Mouse (Mus musculus) G1E (cell line): Measurements from ENCODE around the gene Stox1. TPM values are rescaled to one million over a fixed set of nuclear protein-coding genes. Genes with fewer than 3 reads are reported as not detected.

Experiments
- ATAC-seq: 2 replicates; pipeline ENCODE4 v1.8.0; 2016; ENCODE audit warnings: mild to moderate bottlenecking; ENCODE audit not compliant: insufficient number of reproducible peaks, poor library complexity, low FRiP score, severe bottlenecking; ENCODE audit errors: extremely low read depth
- DNase-seq: peaks from one replicate; pipeline ENCODE4 v3.0.0; 2012; ENCODE audit warnings: low spot score
- H3K27me3 ChIP-seq: 2 replicates; pipeline ENCODE4 v1.6.1; 2012; ENCODE audit warnings: mild to moderate bottlenecking, low read length, inconsistent platforms; ENCODE audit not compliant: insufficient read depth
- H3K36me3 ChIP-seq: replicated peaks from 2 replicates; pipeline ENCODE3; 2012; ENCODE audit warnings: mild to moderate bottlenecking, inconsistent platforms
- H3K4me1 ChIP-seq: 2 replicates; pipeline ENCODE4 v1.6.1; 2012; ENCODE audit warnings: low read depth, low read length, inconsistent platforms, mixed read lengths; ENCODE audit not compliant: insufficient read depth
- H3K4me3 ChIP-seq: 2 replicates; pipeline ENCODE4 v1.5.1; 2012; ENCODE audit warnings: low read depth, mild to moderate bottlenecking, inconsistent platforms, low read length, moderate library complexity, mixed read lengths
- H3K9me3 ChIP-seq: replicated peaks from 2 replicates; pipeline ENCODE4 v1.6.1; 2012; ENCODE audit warnings: inconsistent platforms
- CTCF ChIP-seq: IDR thresholded peaks from 2 replicates; pipeline ENCODE4 v1.5.1; 2012; ENCODE audit warnings: low read depth, low read length, inconsistent platforms, mixed read lengths
- GATA1 ChIP-seq: IDR thresholded peaks from 2 replicates; pipeline ENCODE4 v1.6.1; 2012; ENCODE audit warnings: borderline replicate concordance, low read length, inconsistent platforms, mixed read lengths
- GATA2 ChIP-seq: IDR thresholded peaks from 2 replicates; pipeline ENCODE4 v1.6.1; 2012; ENCODE audit warnings: low read depth, low read length, inconsistent platforms, borderline replicate concordance
- POLR2AphosphoS5 ChIP-seq: IDR thresholded peaks from 2 replicates; pipeline ENCODE4 v1.6.1; 2012; ENCODE audit warnings: low read depth, low read length, inconsistent platforms; ENCODE audit not compliant: insufficient replicate concordance
- TAL1 ChIP-seq: conservative IDR thresholded peaks from 2 replicates; pipeline ENCODE4 v1.6.1; 2012; ENCODE audit warnings: low read depth, low read length, inconsistent platforms, mixed read lengths
- polyA plus RNA-seq: library from polyadenylated mRNA; stranded (reverse); fragments of >175 nt; gene quantifications from 2 replicates; pipeline ENCODE4 v1.2.3, GENCODE M21; 2012
- total RNA-seq, 2 experiments: library from RNA; stranded (forward) in 1 of 2; stranded (reverse) in 1 of 2; fragments of 200-1000 nt in 1 of 2; fragments of >200 nt in 1 of 2; fragmentation: Nextera tagmentation in 1 of 2; gene quantifications; 2 replicates each; pipeline ENCODE4 v1.2.3; 2014 to 2017

Gene Stox1
- total and polyA plus RNA-seq, 3 experiments = 0.16 TPM; not detected in 2

- DNase-seq = no peak
- ATAC-seq = no peak
- no peaks in the 10 kb centered on the region for H3K9me3 ChIP-seq
- H3K36me3 ChIP-seq = no peaks in the 10 kb centered on the region
- H3K4me3 ChIP-seq = no peak overlapping the region
- TF ChIP-seq GATA1 (no peak), GATA2 (no peak), TAL1 (no peak), POLR2AphosphoS5 (no peak), CTCF (no peak)
- no peaks in the 10 kb centered on the region for H3K4me1 ChIP-seq
- H3K27me3 ChIP-seq = peaks cover 6% of the 10 kb centered on the region; the same call in 1 of the 2 replicates
Measured at GRCm38 (mm10) chr10:62692244-62692643, 33.7 kb downstream of the Stox1 start.

DNA sequence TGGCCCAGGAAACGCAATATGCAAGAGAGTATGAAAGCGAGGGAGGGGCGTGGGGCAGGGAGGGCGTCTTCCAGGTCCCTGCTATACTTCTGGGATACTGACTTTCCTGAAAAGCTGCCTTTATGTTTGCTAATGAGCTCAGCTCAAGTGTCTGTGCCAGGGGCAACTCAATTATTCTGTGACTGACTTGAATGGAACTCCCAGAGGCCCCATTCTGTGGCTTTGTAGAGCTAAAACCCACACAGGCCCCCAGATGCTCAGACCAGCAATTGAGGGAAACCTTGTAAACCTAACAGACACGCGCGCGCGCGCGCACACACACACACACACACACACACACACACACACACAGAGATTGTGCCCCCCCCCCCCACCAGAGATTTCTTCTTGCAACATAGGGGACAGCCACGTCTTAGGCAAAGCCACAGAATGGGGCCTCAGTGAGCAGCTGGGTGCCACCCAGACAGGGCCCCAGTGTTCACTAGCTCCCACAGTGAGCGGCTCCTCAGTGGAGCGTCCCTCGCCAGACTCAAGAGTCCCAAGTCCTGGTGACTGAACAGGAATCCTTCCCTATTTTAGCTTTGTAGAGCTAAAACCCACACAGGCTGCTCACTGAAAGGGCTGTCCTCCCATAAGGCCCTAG is 38.8 kb downstream of the Stox1 start:
- Histone ChIP-seq H3K4me1 (no peaks in the 10 kb centered on the region), H3K27me3 (peaks cover 7% of the 10 kb centered on the region), H3K4me3 (no peak overlapping the region), H3K36me3 (no peaks in the 10 kb centered on the region), H3K9me3 (no peaks in the 10 kb centered on the region)
- DNase-seq (no peak), ATAC-seq (no peak)
- TF ChIP-seq CTCF = no peak
- no peak for TF ChIP-seq GATA1
- no peak for TF ChIP-seq GATA2
- TF ChIP-seq TAL1 = no peak
- no peak for TF ChIP-seq POLR2AphosphoS5

DNA sequence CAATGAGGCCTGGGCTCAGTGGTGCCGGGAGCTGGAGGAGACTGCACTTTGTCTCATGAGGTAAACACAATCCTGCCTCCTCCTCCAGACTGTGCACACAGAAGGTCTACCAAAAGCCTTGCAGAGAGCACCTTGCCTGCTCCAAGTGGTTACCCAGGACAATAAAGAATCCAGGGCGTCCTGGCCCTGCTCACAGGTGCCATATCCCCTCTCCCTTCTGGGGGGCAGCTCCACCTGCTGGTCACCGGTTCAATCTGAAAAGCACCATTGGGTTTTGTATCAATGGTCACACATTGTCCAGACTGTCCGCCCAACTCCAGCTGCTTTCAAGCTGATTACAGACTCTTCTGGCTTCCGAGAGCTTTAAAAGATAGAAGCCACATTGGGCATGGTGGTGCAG is 42.9 kb downstream of the Stox1 start:
- DNase-seq (no peak), ATAC-seq (no peak)
- peaks cover 8% of the 10 kb centered on the region for H3K27me3 ChIP-seq

DNA sequence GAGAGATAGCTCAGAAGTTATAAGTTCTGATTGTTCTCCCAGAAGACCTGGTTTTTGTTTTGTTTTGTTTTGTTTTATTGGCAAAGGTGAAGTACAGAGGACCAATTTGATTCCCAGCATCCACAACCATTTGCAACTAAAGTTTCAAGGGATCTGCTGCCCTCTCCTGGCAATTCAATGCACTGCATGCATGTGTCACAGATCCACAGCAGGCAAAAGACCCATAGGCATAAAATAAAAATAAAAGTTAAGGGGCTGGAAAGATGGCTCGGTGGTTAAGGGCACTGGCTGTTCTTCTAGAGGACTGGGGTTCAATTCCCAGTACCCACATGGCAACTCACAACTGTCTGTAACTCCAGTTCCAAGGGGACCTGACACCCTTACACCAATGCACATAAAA is 46.1 kb downstream of the Stox1 start:
- Histone ChIP-seq H3K36me3 (no peaks in the 10 kb centered on the region), H3K4me1 (no peaks in the 10 kb centered on the region), H3K9me3 (peaks cover 5% of the 10 kb centered on the region; the same call in 1 of the 2 replicates), H3K27me3 (peaks cover 14% of the 10 kb centered on the region), H3K4me3 (no peak overlapping the region)
- ATAC-seq (no peak), DNase-seq (no peak)
- no peak for TF ChIP-seq CTCF
- no peak for TF ChIP-seq GATA1
- no peak for TF ChIP-seq POLR2AphosphoS5
- TF ChIP-seq GATA2 = no peak
- no peak for TF ChIP-seq TAL1

More for the DNA sequence above, 42.9 kb downstream of the Stox1 start:
- TF ChIP-seq TAL1 (no peak), GATA1 (no peak), GATA2 (no peak), CTCF (no peak), POLR2AphosphoS5 (no peak)
- no peaks in the 10 kb centered on the region for H3K36me3 ChIP-seq
- H3K4me1 ChIP-seq = no peaks in the 10 kb centered on the region
- no peak overlapping the region for H3K4me3 ChIP-seq
- peaks cover 5% of the 10 kb centered on the region; the same call in 1 of the 2 replicates for H3K9me3 ChIP-seq

DNA sequence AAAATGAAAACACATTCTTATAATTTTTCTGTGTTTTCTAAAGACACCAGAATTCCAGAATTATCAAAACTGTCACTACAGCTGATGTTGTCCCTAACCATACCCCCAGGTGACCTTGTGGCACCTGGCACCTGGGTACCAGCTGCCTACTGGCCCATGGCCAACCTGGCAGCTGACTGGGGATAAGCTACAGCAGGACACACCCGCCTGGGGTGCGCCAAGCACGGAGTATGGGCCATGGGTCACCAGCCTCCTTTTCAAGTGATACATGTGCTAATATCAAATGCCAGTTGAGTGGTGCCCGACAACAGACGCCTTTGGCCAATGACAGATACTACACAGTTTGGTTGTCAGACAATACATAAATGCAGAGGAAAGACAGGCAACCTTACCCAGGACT is 48.6 kb downstream of the Stox1 start:
- Histone ChIP-seq H3K27me3 (peaks cover 19% of the 10 kb centered on the region), H3K9me3 (peaks cover 5% of the 10 kb centered on the region; the same call in 1 of the 2 replicates), H3K4me1 (no peaks in the 10 kb centered on the region), H3K36me3 (no peaks in the 10 kb centered on the region), H3K4me3 (no peak overlapping the region)
- ATAC-seq = no peak
- DNase-seq = no peak
- no peak for TF ChIP-seq TAL1
- no peak for TF ChIP-seq CTCF
- TF ChIP-seq GATA2 = no peak
- no peak for TF ChIP-seq GATA1
- no peak for TF ChIP-seq POLR2AphosphoS5

GRCm38 (mm10) chr10:62676196-62676595 is 49.7 kb downstream of the Stox1 start:
- H3K4me1 ChIP-seq = no peaks in the 10 kb centered on the region
- ATAC-seq = no peak
- peaks cover 5% of the 10 kb centered on the region; the same call in 1 of the 2 replicates for H3K9me3 ChIP-seq
- peaks cover 17% of the 10 kb centered on the region for H3K27me3 ChIP-seq
- DNase-seq = no peak
- no peak overlapping the region for H3K4me3 ChIP-seq
- TF ChIP-seq TAL1 (no peak), GATA1 (no peak), CTCF (no peak), GATA2 (no peak), POLR2AphosphoS5 (no peak)
- no peaks in the 10 kb centered on the region for H3K36me3 ChIP-seq
